Mouse (Mus musculus) heart, postnatal 0 days (tissue): Measurements from ENCODE around the gene Rbfox3.

Source experiments
- CTCF ChIP-seq: IDR thresholded peaks from 2 replicates; pipeline ENCODE4 v1.5.1; 2016; ENCODE audit warnings: antibody characterized with exemption, control low read depth, low read depth
- EP300 ChIP-seq: IDR thresholded peaks from 2 replicates; pipeline ENCODE4 v1.6.1; 2016; ENCODE audit warnings: antibody characterized with exemption, low read depth

- TF ChIP-seq CTCF (no peak), EP300 (no peak)
Observed at GRCm38 (mm10) chr11:118548242-118548641, 363.2 kb downstream of the Rbfox3 start.
